Mouse (Mus musculus) neural tube, embryonic 11.5 days (tissue): Measurements from ENCODE around the gene Gm21972. TPM values are rescaled to one million over a fixed set of nuclear protein-coding genes. Genes with fewer than 3 reads are reported as not detected.

Experiments used
- ATAC-seq: fragments of 200-750 bp; cut with Nextera tagmentation; 2 replicates; pipeline ENCODE4 v1.8.0; 2017; ENCODE audit warnings: moderate number of reproducible peaks, mild to moderate bottlenecking, moderate TSS enrichment, moderate library complexity; ENCODE audit not compliant: insufficient read depth, low FRiP score, low TSS enrichment
- DNase-seq: peaks from one replicate; pipeline ENCODE4 v3.0.0-alpha.2; 2015; ENCODE audit warnings: low spot score
- H3K27ac ChIP-seq: fragments of 300-500 bp; sonication (generic); 2 replicates; pipeline ENCODE4 v1.5.1; 2014; ENCODE audit warnings: low read depth, mild to moderate bottlenecking, low read length
- H3K27me3 ChIP-seq: fragments of 300-500 bp; sonication (generic); 2 replicates; pipeline ENCODE4 v1.6.1; 2014; ENCODE audit warnings: mild to moderate bottlenecking, low read length, mixed read lengths; ENCODE audit not compliant: control insufficient read depth, insufficient read depth
- H3K36me3 ChIP-seq: fragments of 300-500 bp; sonication (generic); 2 replicates; pipeline ENCODE4 v1.6.1; 2014; ENCODE audit warnings: mild to moderate bottlenecking, low read length, moderate library complexity, mixed read lengths; ENCODE audit not compliant: control insufficient read depth, insufficient read depth
- H3K4me1 ChIP-seq: fragments of 300-500 bp; sonication (generic); 2 replicates; pipeline ENCODE4 v1.6.1; 2014; ENCODE audit warnings: low read length, mixed read lengths; ENCODE audit not compliant: control insufficient read depth, insufficient read depth
- H3K4me2 ChIP-seq: fragments of 300-500 bp; sonication (generic); 2 replicates; pipeline ENCODE4 v1.6.1; 2014; ENCODE audit warnings: low read depth, mild to moderate bottlenecking, moderate library complexity
- H3K4me3 ChIP-seq: fragments of 300-500 bp; sonication (generic); 2 replicates; pipeline ENCODE4 v1.5.1; 2014; ENCODE audit warnings: low read depth, low read length
- H3K9ac ChIP-seq: fragments of 300-500 bp; sonication (generic); 2 replicates; pipeline ENCODE4 v1.6.1; 2014; ENCODE audit warnings: mild to moderate bottlenecking, low read length
- H3K9me3 ChIP-seq: fragments of 300-500 bp; sonication (generic); 2 replicates; pipeline ENCODE4 v1.6.1; 2016; ENCODE audit warnings: low read length; ENCODE audit not compliant: control insufficient read depth
- WGBS: fragments of 180-500 bp; shearing (Covaris S2); extraction: QIAGEN DNeasy Blood & Tissue Kit; methylation state at CpG from one replicate; pipeline ENCODE4 v1.1.7; 2014; 5-methylcytosine and 5-hydroxymethylcytosine counted together
- polyA plus RNA-seq: library from polyadenylated mRNA; unstranded; fragments of >200 nt; fragmentation: Nextera tagmentation; extraction: Ambion mirVana; gene quantifications from 2 replicates; pipeline ENCODE4 v1.2.1, GENCODE M21; 2014

The Gm21972 gene
- polyA plus RNA-seq: 0.53 TPM in 1 of 2 replicates, not detected in the other

GRCm38 (mm10) chr1:86133337-86133736 is at the start of gene Gm21972:
TSS of gene Gm21972 (plus strand) at chr1:86133637.
- Histone ChIP-seq H3K9ac (no peak within 1 kb of the TSS), H3K4me1 (no peaks in the 10 kb centered on the region), H3K27me3 (no peaks in the 10 kb centered on the region), H3K36me3 (peaks cover 3% of the 10 kb centered on the region), H3K4me3 (no peak within 1 kb of the TSS), H3K27ac (no peak within 1 kb of the TSS), H3K4me2 (no peak within 1 kb of the TSS), H3K9me3 (no peaks in the 10 kb centered on the region)
- DNase-seq (no peak), ATAC-seq (no peak)
- WGBS: 96% methylated on average over 4 of the region's 4 CpGs

- Histone ChIP-seq H3K4me1 (no peaks in the 10 kb centered on the region), H3K9me3 (no peaks in the 10 kb centered on the region), H3K27me3 (no peaks in the 10 kb centered on the region), H3K4me2 (no peak overlapping the region), H3K9ac (no peak overlapping the region), H3K36me3 (peaks cover 12% of the 10 kb centered on the region; the same call in 1 of the 2 replicates), H3K4me3 (no peak overlapping the region), H3K27ac (no peak overlapping the region)
- no peak for ATAC-seq
- 89% methylated on average over 7 of the region's 7 CpGs for WGBS
- DNase-seq: no peak
These were observed 39.0 kb upstream of the Gm21972 start for GRCm38 (mm10) chr1:86094413-86094812.

- H3K4me2 ChIP-seq: no peak overlapping the region
- H3K4me1 ChIP-seq: no peaks in the 10 kb centered on the region
- H3K27ac ChIP-seq: no peak overlapping the region
- H3K9ac ChIP-seq: no peak overlapping the region
- no peaks in the 10 kb centered on the region for H3K9me3 ChIP-seq
- no peak overlapping the region for H3K4me3 ChIP-seq
- DNase-seq (no peak), ATAC-seq (no peak)
- H3K27me3 ChIP-seq: no peaks in the 10 kb centered on the region
- WGBS: 100% methylated on average over 1 of the region's 1 CpGs
- H3K36me3 ChIP-seq: no peaks in the 10 kb centered on the region
These were observed 28.4 kb upstream of the Gm21972 start for GRCm38 (mm10) chr1:86105054-86105453.

- H3K36me3 ChIP-seq: no peaks in the 10 kb centered on the region
- no peak within 1 kb of the TSS for H3K4me2 ChIP-seq
- H3K27ac ChIP-seq: no peak within 1 kb of the TSS
- no peaks in the 10 kb centered on the region for H3K4me1 ChIP-seq
- H3K9me3 ChIP-seq: no peaks in the 10 kb centered on the region
- H3K27me3 ChIP-seq: no peaks in the 10 kb centered on the region
- 70% methylated on average over 6 of the region's 6 CpGs for WGBS
- DNase-seq (no peak), ATAC-seq (no peak)
- H3K4me3 ChIP-seq: no peak within 1 kb of the TSS
- H3K9ac ChIP-seq: no peak within 1 kb of the TSS
These were observed 21.7 kb upstream of the Gm21972 start, which contains the start of gene Htr2b for GRCm38 (mm10) chr1:86111779-86112178. TSS of gene Htr2b (minus strand) at chr1:86111970.

- H3K4me2 ChIP-seq: no peak overlapping the region
- no peak for ATAC-seq
- H3K9ac ChIP-seq: no peak overlapping the region
- no peaks in the 10 kb centered on the region for H3K4me1 ChIP-seq
- H3K9me3 ChIP-seq: no peaks in the 10 kb centered on the region
- no peaks in the 10 kb centered on the region for H3K27me3 ChIP-seq
- H3K36me3 ChIP-seq: no peaks in the 10 kb centered on the region
- no peak for DNase-seq
- H3K27ac ChIP-seq: no peak overlapping the region
- 92% methylated on average over 3 of the region's 3 CpGs for WGBS
- H3K4me3 ChIP-seq: no peak overlapping the region
These were observed 19.3 kb upstream of the Gm21972 start for GRCm38 (mm10) chr1:86114141-86114540.

- no peak overlapping the region for H3K4me2 ChIP-seq
- DNase-seq (no peak), ATAC-seq (no peak)
- no peaks in the 10 kb centered on the region for H3K27me3 ChIP-seq
- no peak overlapping the region for H3K9ac ChIP-seq
- 88% methylated on average over 4 of the region's 4 CpGs for WGBS
- H3K36me3 ChIP-seq: no peaks in the 10 kb centered on the region
- no peaks in the 10 kb centered on the region for H3K9me3 ChIP-seq
- H3K4me3 ChIP-seq: no peak overlapping the region
- H3K27ac ChIP-seq: no peak overlapping the region
- no peaks in the 10 kb centered on the region for H3K4me1 ChIP-seq
These were observed 13.9 kb upstream of the Gm21972 start for GRCm38 (mm10) chr1:86119549-86119948.

- WGBS: 83% methylated on average over 2 of the region's 2 CpGs
- no peak overlapping the region for H3K9ac ChIP-seq
- no peak for ATAC-seq
These were observed 7.4 kb upstream of the Gm21972 start for GRCm38 (mm10) chr1:86126036-86126435.

GRCm38 (mm10) chr1:86135315-86135714 is 1.9 kb downstream of the Gm21972 start:
- H3K4me3 ChIP-seq: no peak overlapping the region
- no peak overlapping the region for H3K27ac ChIP-seq
- H3K27me3 ChIP-seq: no peaks in the 10 kb centered on the region
- no peaks in the 10 kb centered on the region for H3K9me3 ChIP-seq
- no peaks in the 10 kb centered on the region for H3K4me1 ChIP-seq
- no peak for DNase-seq
- H3K36me3 ChIP-seq: peaks cover 5% of the 10 kb centered on the region
- H3K4me2 ChIP-seq: no peak overlapping the region
- 93% methylated on average over 6 of the region's 6 CpGs for WGBS
- ATAC-seq: no peak
- H3K9ac ChIP-seq: no peak overlapping the region

More at GRCm38 (mm10) chr1:86126036-86126435, 7.4 kb upstream of the Gm21972 start:
- H3K4me1 ChIP-seq: no peaks in the 10 kb centered on the region
- DNase-seq: no peak
- peaks cover 8% of the 10 kb centered on the region for H3K36me3 ChIP-seq
- H3K27ac ChIP-seq: no peak overlapping the region
- H3K27me3 ChIP-seq: no peaks in the 10 kb centered on the region
- H3K9me3 ChIP-seq: no peaks in the 10 kb centered on the region
- no peak overlapping the region for H3K4me2 ChIP-seq
- H3K4me3 ChIP-seq: no peak overlapping the region

- H3K4me2 ChIP-seq: no peak overlapping the region
- ATAC-seq (no peak), DNase-seq (no peak)
- H3K4me3 ChIP-seq: no peak overlapping the region
- peaks cover 3% of the 10 kb centered on the region for H3K36me3 ChIP-seq
- no peaks in the 10 kb centered on the region for H3K9me3 ChIP-seq
- 93% methylated on average over 3 of the region's 3 CpGs for WGBS
- H3K9ac ChIP-seq: no peak overlapping the region
- no peak overlapping the region for H3K27ac ChIP-seq
- no peaks in the 10 kb centered on the region for H3K4me1 ChIP-seq
- no peaks in the 10 kb centered on the region for H3K27me3 ChIP-seq
These were observed 7.6 kb downstream of the Gm21972 start for GRCm38 (mm10) chr1:86141081-86141480.
